Mouse (Mus musculus): ENCODE data around the gene Orc2.

- TF ChIP-seq CTCF (IDR thresholded peaks at IDR 0.05; ENCODE audit: low read depth, low read length) (no peak), GATA1 (IDR thresholded peaks at IDR 0.05; ENCODE audit: borderline replicate concordance, low read length) (no peak), TAL1 (conservative IDR thresholded peaks at IDR 0.05; ENCODE audit: low read depth, low read length) (no peak)
Observed at GRCm38 (mm10) chr1:58495603-58496002, 9.3 kb downstream of the Orc2 start.
